In genomic region chr12:54178323-54178722, GRCm38 (mm10) we compare ENCODE assay signal across 20 mouse cellular contexts.
"Had no signal": no experiment of that assay in that cellular context is flagged by ENCODE, and none has a peak within 500 bp of the region (broad histone marks: within the 10 kb centered on the region; RNA-seq: fewer than 3 reads in every experiment).

No protein-coding gene starts in this region.

- H3K4me3 ChIP-seq: midbrain, embryonic 10.5 days; midbrain, embryonic 12.5 days; myocyte; neural tube, embryonic 13.5 days; neural tube, embryonic 15.5 days; stomach, embryonic 15.5 days had no signal

- H3K4me2 ChIP-seq: lung, embryonic 14.5 days; midbrain, embryonic 12.5 days; neural tube, embryonic 13.5 days; neural tube, embryonic 15.5 days; stomach, embryonic 15.5 days had no signal

- H3K4me1 ChIP-seq: midbrain, embryonic 12.5 days; stomach, embryonic 15.5 days had no signal

- ATAC-seq: midbrain, embryonic 16.5 days had no signal

- H3K36me3 ChIP-seq: midbrain, embryonic 12.5 days; neural tube, embryonic 13.5 days; neural tube, embryonic 15.5 days had no signal

- H3K27ac ChIP-seq: liver, embryonic 14.5 days; midbrain, embryonic 10.5 days; midbrain, embryonic 12.5 days; neural tube, embryonic 13.5 days; neural tube, embryonic 15.5 days; stomach, embryonic 15.5 days; stomach, postnatal 0 days had no signal

- H3K9ac ChIP-seq: liver, embryonic 14.5 days; lung, embryonic 14.5 days; midbrain, embryonic 12.5 days; neural tube, embryonic 13.5 days; neural tube, embryonic 15.5 days; stomach, embryonic 15.5 days had no signal

- DNase-seq: lung, adult 18-20 months; lung, embryonic 14.5 days; lung, postnatal 10 days; lung, postnatal 4 days; midbrain, embryonic 14.5 days; retina, postnatal 1 day; right cerebral cortex, adult 18-20 months; right cerebral cortex, postnatal 25 days; thymus, adult 2 months; thymus, postnatal 14 days; thymus, postnatal 36 days had no signal

- H3K9me3 ChIP-seq: midbrain, embryonic 10.5 days; midbrain, embryonic 12.5 days; neural tube, embryonic 13.5 days; neural tube, embryonic 15.5 days; stomach, embryonic 15.5 days had no signal

- H3K27me3 ChIP-seq: midbrain, embryonic 12.5 days; neural tube, embryonic 13.5 days; stomach, embryonic 15.5 days had no signal
